Mouse (Mus musculus) cerebellum, adult 2 months (tissue): ENCODE measurements at regions not wholly inside any gene's neighbourhood (a gene's known extent, or its start where the extent isn't known, plus 50 kb on each side); places are given as distances from the start of the nearest gene placed in this dataset.
A peak's percentile ranks its signal among the peaks of the same experiment; 100 is the strongest.

Experiments
- DNase-seq, 2 experiments: peaks; one replicate each; pipeline ENCODE4 v3.0.0; 2021
- H3K27ac ChIP-seq: fragments of 200-500 bp; 2 replicates; pipeline ENCODE4 v1.5.1; 2012; ENCODE audit warnings: low read length, control low read depth, inconsistent platforms; ENCODE audit not compliant: insufficient read depth
- H3K27me3 ChIP-seq: fragments of 200-500 bp; 2 replicates; pipeline ENCODE4 v1.6.1; 2012; ENCODE audit warnings: inconsistent platforms, mild to moderate bottlenecking, low read length, moderate library complexity; ENCODE audit not compliant: control insufficient read depth, insufficient read depth
- H3K4me1 ChIP-seq: fragments of 200-500 bp; 2 replicates; pipeline ENCODE4 v1.6.1; 2011; ENCODE audit warnings: low read length; ENCODE audit not compliant: control insufficient read depth, insufficient read depth
- H3K4me3 ChIP-seq: fragments of 200-500 bp; replicated peaks from 2 replicates; pipeline ENCODE3; 2011; ENCODE audit warnings: mild to moderate bottlenecking, low read depth, low read length, control low read depth; ENCODE audit not compliant: insufficient read depth
- CTCF ChIP-seq: fragments of 200-500 bp; IDR thresholded peaks from 2 replicates; pipeline ENCODE4 v1.5.1; 2011; ENCODE audit warnings: low read depth, mild to moderate bottlenecking, control low read depth, low read length, moderate library complexity, borderline replicate concordance; ENCODE audit not compliant: insufficient read depth
- POLR2A ChIP-seq: fragments of 200-500 bp; IDR thresholded peaks from 2 replicates; pipeline ENCODE4 v1.6.1; 2011; ENCODE audit warnings: low read length, control low read depth, borderline replicate concordance; ENCODE audit not compliant: insufficient read depth
- WGBS: fragments of 180-500 bp; shearing (Covaris S2); methylation state at CpG from one replicate; pipeline ENCODE4 v1.1.7; 2018; 5-methylcytosine and 5-hydroxymethylcytosine counted together

DNA sequence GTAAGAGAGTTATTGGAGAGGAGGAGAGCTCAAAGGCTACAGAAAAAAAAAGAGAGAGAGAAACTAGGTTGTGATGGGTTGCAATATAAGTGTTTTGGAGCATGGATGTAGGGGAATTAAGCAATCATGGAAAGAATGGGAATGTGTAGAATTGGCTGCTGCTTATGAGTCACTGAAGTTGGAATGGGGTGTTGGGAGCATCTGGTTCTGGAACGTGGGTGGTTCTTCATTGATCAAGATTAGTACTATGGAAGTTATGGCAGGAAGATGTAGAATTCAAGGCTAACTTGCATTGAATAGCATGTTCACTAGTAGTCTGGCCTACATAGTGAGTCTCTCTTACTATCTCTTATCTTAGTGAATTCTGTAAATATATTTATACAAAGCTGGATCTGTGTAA, 1526.4 kb upstream of the Got2 start:
- no peak for DNase-seq
- TF ChIP-seq CTCF, result no peak
- no peak for TF ChIP-seq POLR2A
- Histone ChIP-seq H3K27ac (no peak overlapping the region), H3K4me1 (no peaks in the 10 kb centered on the region), H3K4me3 (no peak overlapping the region), H3K27me3 (no peaks in the 10 kb centered on the region)
- WGBS, result 68% methylated on average over 1 of the region's 1 CpGs

DNA sequence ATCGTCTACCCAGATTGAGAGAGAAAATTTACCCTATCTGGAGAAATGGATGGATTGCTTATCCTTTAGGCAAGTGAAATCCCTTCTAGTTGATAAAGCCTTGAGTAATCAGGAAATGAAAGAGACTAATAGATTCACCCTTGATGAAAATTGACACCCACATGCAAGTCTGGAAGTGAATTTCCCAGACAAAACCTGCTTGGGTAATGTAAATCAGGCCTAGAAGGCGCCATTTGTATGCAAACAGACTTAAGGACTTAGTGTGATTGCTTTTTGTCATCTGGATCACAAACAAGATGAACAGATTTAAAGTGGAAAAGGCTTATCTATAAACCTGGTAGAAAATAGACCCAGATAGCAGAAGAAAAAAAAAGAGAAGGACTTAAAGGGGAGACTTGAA, 1515.0 kb upstream of the Got2 start:
- H3K27ac ChIP-seq, result no peak overlapping the region
- H3K27me3 ChIP-seq, result no peaks in the 10 kb centered on the region; the same call in 1 of the 2 replicates
- no peak for DNase-seq
- H3K4me1 ChIP-seq, result no peaks in the 10 kb centered on the region
- WGBS, result 93% methylated on average over 2 of the region's 2 CpGs
- H3K4me3 ChIP-seq, result no peak overlapping the region
- TF ChIP-seq CTCF, result no peak
- no peak for TF ChIP-seq POLR2A

DNA sequence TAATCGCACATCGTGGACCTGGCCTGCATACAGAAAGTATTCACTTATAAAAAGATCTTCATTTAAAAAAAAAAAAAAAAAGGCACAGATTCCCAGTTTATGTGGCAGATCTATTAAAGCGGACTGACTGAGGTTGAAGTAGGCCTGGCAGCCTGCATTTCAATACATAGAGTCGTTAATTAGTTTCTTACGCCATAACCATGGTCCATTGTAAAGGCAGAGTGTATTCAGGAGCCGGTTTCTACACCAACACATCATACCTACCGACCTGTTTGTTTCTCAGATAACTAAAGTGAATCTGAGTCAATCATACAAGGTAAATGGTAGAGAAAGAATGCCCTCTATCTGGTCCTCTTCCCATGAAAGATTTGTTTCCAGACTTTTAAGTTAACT, 1509.0 kb upstream of the Got2 start:
- TF ChIP-seq CTCF (no peak), POLR2A (no peak)
- H3K4me1 ChIP-seq, result no peaks in the 10 kb centered on the region
- no peak for DNase-seq
- WGBS, result 44% methylated on average over 7 of the region's 7 CpGs
- H3K27ac ChIP-seq, result no peak overlapping the region
- H3K27me3 ChIP-seq, result no peaks in the 10 kb centered on the region; the same call in 1 of the 2 replicates
- H3K4me3 ChIP-seq, result no peak overlapping the region

DNA sequence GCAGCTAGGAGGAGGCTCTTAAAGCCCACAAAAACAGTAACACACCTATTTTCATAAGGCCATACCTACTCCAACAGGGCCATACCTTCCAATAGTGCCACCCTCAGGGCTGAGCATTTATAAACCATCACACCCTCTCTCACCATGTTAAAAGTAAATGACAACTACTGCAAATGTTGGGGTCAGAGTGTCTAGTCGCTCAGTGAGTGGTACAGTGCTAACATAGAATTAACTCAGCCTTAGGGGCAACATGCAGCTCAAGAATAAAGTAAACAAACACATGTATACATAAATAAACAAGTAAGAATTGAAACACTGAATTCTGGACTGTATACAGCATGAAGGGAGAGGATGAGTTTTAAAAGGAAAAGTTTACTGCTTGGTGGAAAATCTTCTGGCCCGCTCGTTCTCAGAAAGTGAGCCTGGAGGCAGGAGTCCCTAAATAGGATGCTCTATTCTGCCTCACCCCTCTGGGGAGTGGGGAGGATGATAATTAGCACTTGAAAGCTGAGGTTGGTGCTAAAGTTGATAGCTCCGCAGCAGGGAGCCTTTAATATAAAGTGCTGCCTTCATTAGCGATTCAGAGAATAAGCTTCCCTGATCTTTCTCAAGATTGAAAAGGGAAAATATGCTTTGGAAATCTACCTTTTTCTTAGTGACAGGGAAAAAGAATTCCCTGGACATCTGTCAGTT, 1508.4 kb upstream of the Got2 start:
- peak in 1 of 2 experiments; percentile 1 for DNase-seq
- Histone ChIP-seq H3K4me1 (no peaks in the 10 kb centered on the region), H3K4me3 (no peak overlapping the region), H3K27ac (no peak overlapping the region), H3K27me3 (no peaks in the 10 kb centered on the region)
- WGBS, result 41% methylated on average over 5 of the region's 5 CpGs
- TF ChIP-seq POLR2A, result no peak
- TF ChIP-seq CTCF, result no peak

DNA sequence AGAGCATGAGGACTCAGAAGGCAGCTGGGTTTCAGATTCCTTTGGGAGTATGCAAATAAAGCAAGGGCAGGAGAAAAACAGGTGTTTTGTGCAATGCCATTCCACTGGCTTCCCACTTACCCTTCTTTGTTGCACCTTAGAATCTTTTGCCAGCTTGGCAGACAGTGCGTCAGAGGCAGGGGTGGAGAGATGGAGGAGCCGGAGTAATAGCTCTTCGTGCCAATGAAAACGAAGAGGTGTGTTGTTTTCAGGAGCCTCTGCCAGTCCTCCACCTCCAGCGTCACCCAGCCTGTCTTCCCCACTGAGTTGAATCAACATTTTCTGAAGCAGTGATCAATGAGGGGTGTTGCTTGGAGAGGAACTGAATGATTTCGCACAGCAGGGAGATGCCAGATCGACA, 1501.3 kb upstream of the Got2 start:
- Histone ChIP-seq H3K27me3 (no peaks in the 10 kb centered on the region), H3K4me1 (no peaks in the 10 kb centered on the region), H3K4me3 (no peak overlapping the region), H3K27ac (no peak overlapping the region)
- 6% methylated on average over 7 of the region's 7 CpGs for WGBS
- DNase-seq, result no peak
- TF ChIP-seq POLR2A (no peak), CTCF (no peak)

DNA sequence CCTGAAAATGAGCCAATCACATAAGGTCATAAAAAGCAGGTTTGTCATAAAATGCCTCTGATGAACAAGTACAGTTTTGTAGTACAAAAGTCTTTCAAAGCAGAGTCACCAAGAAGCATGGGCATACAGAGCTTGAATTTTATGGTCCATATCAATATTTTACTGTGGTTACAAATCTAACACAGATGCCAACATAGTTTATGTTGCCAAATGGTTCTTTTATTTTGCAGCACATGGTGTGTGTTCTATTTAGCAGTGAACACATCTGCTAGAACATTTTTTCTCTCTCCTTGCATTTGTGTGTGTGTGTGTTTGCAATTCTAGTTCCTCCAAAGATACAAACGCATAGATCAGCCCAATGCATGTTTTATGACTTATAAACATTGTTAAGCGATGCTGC, 1500.8 kb upstream of the Got2 start:
- Histone ChIP-seq H3K4me3 (no peak overlapping the region), H3K4me1 (no peaks in the 10 kb centered on the region), H3K27me3 (no peaks in the 10 kb centered on the region), H3K27ac (no peak overlapping the region)
- TF ChIP-seq CTCF (no peak), POLR2A (no peak)
- 42% methylated on average over 2 of the region's 2 CpGs for WGBS
- no peak for DNase-seq

DNA sequence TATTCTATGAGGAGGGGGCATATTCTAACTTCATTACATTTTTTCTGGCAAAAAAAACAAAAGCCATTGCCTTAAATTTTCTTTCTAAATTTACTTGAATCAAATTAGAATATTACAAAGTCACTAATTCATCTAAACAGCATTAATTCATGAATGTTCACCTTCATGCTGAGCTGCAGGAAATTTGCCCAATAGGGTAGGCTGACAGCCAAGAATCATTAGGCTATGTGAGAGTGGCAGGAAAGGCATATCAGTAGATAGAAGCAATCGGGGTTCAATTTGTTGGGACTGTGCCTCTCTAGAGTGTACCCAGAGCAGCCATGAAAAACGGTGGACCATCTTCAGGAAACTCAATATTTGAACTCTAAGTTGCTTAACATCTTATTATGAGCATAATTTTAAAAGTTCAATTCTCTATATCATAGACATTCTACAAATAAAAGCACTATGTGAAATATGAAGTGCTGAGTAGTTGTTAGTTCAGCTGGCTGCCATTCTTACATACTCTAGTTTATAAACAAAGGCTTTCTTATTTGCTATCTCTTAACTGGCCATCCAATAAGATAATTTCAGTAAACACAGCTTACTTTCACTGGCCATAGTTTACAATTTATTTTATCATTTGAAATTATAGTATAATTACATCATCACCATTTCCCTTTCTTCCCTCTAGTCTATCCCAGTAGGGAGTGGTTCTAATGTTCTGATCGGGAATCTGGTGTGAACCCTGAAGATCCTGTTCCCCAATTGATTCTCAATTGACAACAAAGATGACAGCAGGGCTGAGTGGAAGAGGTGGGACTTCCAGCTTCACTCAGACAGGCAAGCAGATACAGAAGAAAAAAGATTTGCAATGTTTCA, 1486.8 kb upstream of the Got2 start:
- Histone ChIP-seq H3K4me3 (no peak overlapping the region), H3K27ac (no peak overlapping the region), H3K4me1 (no peaks in the 10 kb centered on the region), H3K27me3 (no peaks in the 10 kb centered on the region)
- DNase-seq, result no peak
- WGBS, result 57% methylated on average over 3 of the region's 3 CpGs
- TF ChIP-seq CTCF (no peak), POLR2A (no peak)

DNA sequence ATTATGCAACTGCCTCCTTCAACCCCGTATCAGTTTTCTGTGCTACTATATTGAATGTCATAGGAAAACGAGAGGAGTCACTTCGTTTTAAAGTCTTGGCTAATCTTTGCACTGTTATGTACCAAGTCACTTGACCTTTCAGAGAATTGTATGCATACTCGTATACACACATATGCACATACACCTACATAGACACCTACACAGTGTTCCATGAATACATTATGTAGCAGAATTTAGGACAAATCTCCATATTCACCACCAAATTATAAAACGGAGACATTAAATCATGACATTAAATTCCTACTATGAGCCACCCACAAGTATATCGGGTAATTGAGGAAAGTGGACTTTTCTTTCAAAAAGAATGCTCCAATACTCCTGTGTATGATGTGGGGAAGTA, 1458.3 kb upstream of the Got2 start:
- H3K4me1 ChIP-seq, result no peaks in the 10 kb centered on the region
- H3K27me3 ChIP-seq, result no peaks in the 10 kb centered on the region
- TF ChIP-seq POLR2A, result no peak
- TF ChIP-seq CTCF, result no peak
- DNase-seq, result no peak
- 75% methylated on average over 6 of the region's 6 CpGs for WGBS
- H3K27ac ChIP-seq, result no peak overlapping the region
- no peak overlapping the region for H3K4me3 ChIP-seq
